Mouse (Mus musculus) ES-CJ7 (cell line): Measurements from ENCODE around the gene Fn3krp.
A peak's percentile ranks its signal among the peaks of the same experiment; 100 is the strongest.

Experiments used
- DNase-seq: peaks from one replicate; pipeline ENCODE4 v3.0.0; 2011; ENCODE audit warnings: low read depth, low spot score

The Fn3krp gene

GRCm38 (mm10) chr11:121420830-121421552, at the start of gene Fn3krp:
TSS of gene Fn3krp (plus strand) at chr11:121421401.
- peak; percentile 97 for DNase-seq

GRCm38 (mm10) chr11:121373305-121373704, 47.9 kb upstream of the Fn3krp start:
- DNase-seq = no peak

DNA sequence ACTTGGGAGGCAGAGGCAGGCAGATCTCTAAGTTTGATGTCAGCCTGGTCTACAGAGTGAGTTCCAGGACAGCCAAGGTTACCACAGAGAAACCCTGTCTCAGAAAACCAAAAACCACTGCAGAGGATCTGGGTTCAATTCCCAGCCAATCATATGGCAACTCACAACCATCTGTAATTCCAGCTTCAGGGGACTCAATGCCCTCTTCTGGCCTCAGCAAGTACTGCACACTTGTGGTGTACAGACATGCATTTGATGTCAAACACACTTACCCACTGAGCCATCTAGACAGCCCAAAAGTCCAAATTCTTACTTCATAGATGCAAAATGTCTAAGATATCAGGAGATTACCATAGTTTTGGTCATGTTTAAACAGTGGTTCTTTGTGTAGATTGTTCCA, 42.6 kb upstream of the Fn3krp start:
- DNase-seq = peak; percentile 45

- no peak for DNase-seq
These were observed 40.9 kb upstream of the Fn3krp start for GRCm38 (mm10) chr11:121380294-121380693.

GRCm38 (mm10) chr11:121387750-121388553, 33.2 kb upstream of the Fn3krp start, which contains the start of gene Rab40b:
TSS of gene Rab40b (minus strand) at chr11:121388251.
- peak; percentile 98 for DNase-seq

DNA sequence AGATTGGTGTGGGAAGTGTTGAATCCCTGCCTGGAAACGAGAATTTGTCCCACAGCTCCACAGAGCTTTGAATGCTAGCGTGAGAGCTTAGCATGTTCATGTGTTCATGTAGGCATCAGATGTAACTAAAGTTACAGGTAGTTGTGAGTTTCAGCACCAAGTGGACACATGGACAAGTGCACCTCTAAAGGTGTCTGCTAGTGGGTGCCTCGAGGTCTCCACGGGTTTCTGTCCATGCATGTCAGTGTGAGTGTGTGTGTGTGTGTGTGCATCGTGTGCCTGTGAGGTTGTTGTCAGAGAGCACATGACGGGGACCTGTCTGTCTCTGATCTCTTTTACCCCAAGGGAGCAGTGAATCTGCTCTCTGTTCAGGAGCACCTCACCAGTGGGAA, 32.7 kb upstream of the Fn3krp start:
- no peak for DNase-seq

DNA sequence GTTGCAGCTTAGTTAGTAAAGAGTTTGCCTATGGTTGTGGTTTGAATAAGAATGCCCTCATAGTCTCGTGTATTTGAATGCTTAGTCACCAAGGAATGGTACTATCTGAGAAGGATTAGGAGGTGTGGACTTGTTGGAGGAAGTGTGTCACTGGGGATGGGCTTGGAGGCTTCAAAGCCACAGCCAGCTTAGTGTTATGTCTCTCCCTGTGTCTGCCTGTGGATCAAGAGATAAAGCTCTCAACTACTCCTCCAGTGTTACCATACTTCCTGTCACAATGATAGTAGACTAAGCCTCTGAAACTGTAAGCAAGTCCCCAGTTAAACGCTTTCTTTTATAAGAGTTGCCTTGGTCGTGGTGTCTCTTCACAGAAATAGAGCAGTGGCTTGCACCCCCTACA, 30.4 kb upstream of the Fn3krp start:
- no peak for DNase-seq

DNA sequence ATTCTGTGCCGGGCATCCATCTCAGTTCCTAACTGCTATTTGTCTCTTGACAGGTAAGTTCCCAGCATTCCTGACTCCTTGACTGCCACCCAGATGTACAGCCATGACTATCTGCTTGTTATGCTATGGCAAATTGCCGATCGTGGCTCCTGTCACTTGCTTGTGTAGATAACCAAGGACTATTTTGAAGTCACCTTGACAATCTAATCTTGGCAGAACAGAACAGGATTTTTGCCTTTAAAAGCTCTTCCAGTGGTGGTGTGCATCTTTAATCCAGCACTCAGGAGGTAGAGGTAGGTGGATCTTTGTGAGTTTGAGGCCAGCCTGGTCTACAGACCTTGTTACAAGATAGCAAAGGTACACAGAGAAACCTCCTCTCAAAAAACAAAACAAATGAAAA, 28.8 kb upstream of the Fn3krp start:
- DNase-seq = no peak

DNA sequence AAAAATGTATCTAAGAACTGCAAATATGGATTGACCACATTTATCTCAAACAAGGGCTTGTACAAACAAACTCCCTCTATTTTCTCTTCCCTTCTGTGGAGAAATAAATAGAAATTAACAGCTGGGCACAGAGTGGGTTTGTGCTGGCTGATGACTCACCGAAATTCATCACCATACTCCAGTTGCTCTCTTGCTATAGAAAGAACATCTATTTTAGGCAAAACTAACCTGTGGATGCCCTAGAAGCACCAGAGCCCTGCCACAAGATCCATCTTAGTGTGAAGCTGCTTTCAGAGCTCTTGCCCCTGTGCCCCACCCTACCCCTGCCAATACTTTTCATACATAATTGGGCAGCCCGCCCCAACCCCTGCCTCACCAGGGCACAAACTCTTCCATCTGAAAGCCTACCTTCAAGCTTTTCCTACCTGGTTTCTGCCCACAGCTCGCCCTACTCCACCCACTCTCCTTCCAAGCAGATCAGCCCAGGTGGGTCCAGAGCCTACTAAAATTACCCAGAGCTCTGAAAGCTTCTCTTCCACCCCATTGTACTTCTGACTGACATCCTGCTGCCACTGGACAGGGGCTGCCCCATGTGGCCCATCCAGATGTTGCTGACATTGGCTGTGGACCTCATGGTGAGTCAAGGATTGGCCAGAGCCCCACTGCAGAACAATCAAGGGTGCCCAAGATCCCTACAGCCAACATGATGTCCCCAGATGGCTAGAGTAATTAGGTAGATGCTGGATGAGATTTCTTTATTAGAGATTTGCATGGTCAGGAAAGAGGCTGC, 13.6 kb upstream of the Fn3krp start:
- no peak for DNase-seq

DNA sequence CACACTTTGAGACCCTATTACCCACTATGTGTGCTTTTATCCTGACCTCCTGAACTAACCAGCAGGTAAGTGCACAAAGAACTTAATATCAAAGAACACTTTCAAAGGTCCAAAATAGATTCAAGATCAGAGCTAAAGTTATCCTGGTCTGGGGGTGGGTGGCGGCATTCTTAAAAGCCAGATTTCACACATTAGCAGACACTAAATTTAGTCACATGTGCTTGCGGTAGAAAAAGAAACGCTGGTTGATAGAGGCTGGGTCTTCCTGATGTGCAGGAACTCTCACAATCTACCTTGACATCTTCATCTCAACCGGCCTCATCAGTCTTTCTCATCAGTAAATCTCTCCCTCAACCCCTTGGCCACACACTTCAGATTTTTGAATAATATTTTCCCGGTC, 6.4 kb upstream of the Fn3krp start:
- DNase-seq = no peak

- no peak for DNase-seq
These were observed 5.8 kb upstream of the Fn3krp start for GRCm38 (mm10) chr11:121415351-121415750.

DNA sequence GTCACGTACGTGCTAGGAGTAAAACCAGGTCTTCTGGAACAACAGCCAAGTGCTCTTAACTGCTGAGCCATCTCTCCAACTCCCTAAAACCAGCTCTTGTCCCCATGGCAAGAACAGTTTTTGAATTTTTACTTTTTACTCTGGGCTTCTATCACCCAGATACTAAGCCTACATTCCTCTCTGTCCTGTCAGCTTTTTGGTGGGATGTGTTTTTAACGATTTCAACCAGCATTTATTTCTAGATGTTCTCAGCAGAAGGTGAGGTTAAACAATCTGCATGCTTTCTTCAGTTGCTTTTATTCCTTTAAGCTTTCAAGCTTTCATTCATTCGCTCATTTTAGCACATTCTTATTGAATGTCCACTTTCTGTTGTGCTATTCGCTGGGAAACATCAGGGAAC, 3.2 kb upstream of the Fn3krp start:
- DNase-seq = no peak

- no peak for DNase-seq
These were observed 2.3 kb upstream of the Fn3krp start for GRCm38 (mm10) chr11:121418932-121419331.

DNA sequence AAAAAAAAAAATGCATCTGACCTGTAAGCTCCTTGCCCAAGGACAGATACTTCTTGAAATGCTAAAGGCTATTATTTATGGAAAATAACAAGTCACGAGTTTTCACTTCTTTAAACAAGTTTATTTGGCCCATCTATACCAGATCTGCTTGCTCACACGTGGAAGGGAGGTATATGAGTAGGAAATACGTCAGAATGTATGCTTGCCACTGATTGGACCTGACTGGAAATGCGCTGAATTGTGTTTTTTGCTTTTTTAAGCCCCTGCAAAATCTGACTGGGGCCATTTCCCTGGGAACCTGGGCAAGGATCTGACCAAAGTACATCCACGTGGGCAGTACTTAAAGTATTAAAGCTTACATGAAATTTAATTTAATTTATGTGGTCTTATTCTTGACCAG, 822 bp upstream of the Fn3krp start:
- no peak for DNase-seq

DNA sequence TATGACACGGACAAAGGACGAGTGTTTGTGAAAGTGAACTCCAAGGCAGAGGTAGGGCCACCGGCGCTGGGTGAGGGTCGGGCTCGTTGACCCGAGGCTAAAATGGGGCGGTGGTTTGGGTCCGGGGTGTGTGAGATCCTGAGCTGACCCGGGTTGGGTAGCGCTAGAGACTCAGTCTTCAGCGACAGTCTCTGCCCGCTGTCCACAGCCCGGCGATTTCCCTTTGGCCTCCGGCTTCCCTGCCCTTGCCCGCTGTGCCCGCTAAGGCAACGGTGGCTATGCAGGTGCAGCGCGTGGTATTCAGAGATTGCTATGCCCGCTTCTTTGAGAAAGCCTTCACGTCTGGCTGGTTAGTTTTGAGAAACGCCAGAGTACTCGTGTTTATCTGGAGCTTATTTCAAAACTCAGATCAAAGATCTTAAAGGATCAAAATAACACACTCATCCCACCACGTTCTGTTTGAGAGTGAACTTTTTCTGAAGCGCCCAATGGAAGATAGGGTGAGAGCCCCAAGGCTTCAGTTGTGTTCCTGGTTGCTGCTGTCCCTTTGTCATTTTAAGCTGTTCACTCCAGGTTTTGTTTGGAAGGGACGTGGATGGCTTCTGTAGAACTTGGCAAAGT, 462 bp downstream of the Fn3krp start:
- DNase-seq = no peak

DNA sequence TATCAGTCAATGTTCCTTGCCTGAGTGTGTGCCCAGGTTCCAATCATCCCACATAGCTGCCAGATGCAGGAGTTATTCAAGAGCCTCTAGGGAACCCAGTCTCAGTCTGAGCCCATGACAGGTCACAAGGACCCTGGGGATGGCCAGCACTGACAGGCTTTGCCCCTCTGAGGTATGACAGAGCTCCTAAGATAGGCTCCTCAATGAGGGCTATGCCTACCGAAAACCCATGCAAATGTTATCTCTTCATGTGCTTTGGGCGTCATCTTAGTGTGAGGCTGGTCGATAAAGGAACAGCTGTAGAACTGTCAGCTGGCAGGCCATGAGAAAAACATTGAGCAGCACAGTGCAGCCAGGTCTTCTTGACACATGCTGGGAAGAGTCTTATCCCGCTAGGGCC, 12.2 kb downstream of the Fn3krp start:
- no peak for DNase-seq

- DNase-seq = peak; percentile 49
These were observed 13.3 kb downstream of the Fn3krp start, which contains the start of gene Fn3k for GRCm38 (mm10) chr11:121434156-121435155. TSS of gene Fn3k (plus strand) at chr11:121434913.

DNA sequence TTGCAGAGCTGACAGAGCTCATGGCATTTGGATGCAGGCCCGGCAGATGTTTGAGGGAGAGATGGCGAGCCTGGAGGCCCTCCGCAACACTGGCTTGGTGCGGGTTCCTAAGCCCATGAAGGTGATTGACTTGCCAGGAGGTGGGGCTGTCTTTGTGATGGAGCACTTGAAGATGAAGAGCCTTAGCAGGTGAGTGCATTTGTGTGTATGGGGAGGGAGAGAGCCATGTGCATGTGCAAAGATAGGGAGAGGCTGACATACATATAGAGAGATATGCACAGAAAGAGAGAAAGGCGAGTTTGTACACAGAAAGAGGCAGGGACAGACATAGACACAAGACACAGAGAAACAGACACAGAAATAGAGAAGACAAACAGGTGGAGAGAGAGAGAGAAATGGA, 16.0 kb downstream of the Fn3krp start:
- no peak for DNase-seq

- no peak for DNase-seq
These were observed 18.6 kb downstream of the Fn3krp start for GRCm38 (mm10) chr11:121439686-121440292.

DNA sequence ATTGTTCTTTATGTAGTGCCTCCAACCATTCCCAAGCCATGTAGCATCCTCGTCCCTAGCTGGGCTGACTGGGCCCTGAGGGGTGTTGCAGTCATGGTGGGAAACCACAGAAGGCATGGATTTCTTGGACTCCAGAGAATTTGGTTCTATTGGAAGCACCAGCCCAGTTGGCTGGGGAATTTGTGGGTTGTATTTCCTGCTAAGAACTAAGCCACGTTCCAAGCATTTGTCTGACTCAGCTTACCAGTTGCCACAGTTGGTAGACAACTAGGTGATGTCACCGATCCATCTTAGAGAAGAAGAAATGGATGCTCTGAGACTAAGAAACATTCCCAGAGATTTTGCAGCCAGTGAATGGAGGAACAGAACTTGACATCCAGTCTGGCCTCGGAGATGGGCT, 20.5 kb downstream of the Fn3krp start:
- no peak for DNase-seq
